Mouse (Mus musculus): Measurements from ENCODE around the gene Gm128. TPM values are rescaled to one million over a fixed set of nuclear protein-coding genes. Genes with fewer than 3 reads are reported as not detected.
A peak's percentile ranks its signal among the peaks of the same experiment; 100 is the strongest.

Gm128 gene
- polyA plus RNA-seq, 1 experiment from 2014 or later, result not detected

DNA sequence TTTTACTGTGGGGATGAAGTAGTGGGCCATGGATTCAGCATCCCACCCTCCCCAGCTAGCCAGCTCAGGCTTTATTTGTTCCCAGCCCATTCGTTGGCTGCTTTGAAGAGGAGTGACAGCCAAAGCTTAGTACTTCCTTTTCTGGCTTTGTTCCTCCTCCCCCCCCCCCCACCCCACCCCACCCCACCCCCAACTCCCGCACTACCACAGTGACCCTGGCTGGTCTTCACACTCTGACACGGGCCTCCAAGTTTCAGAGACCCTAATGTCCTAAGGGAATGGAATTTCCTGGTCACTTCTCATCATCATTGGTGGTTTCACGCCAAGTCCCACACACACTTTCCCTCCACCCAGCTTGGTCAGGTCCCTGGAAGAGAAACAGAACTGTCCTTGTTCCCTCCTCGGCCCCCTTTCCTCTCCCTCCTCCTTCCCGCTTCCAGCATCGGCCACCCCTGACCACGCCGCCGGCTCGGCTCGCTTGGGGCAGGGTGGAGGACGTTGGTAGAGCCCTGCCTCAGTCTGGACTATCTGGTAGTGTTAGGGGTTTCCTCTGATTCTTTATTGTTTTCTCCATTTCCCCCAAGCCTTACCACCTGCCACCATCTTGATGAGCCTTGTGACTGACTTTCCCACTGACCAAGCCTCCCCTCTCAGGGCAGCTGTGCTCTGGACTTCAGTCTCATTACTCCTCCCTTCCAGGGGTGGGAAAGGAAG, 11.5 kb downstream of the Gm128 start:
- H3K27ac ChIP-seq (ENCODE audit: low read depth, low read length), result peak overlapping the region; percentile 98
- H3K4me3 ChIP-seq (ENCODE audit: low read depth, low read length), result peak overlapping the region; percentile 89
- H3K9ac ChIP-seq (ENCODE audit: low read length), result peak overlapping the region; percentile 91
- WGBS, result 0% methylated on average over 12 of the region's 13 CpGs
- H3K36me3 ChIP-seq (ENCODE audit: control insufficient read depth, insufficient read depth, low read length), result peaks cover 43% of the 10 kb centered on the region
- no peaks in the 10 kb centered on the region for H3K27me3 ChIP-seq (replicated peaks; ENCODE audit: control insufficient read depth, insufficient read depth, low read length)
- ATAC-seq (peak; percentile 30), DNase-seq (ENCODE audit: low spot score) (peak; percentile 69)
- peaks cover 32% of the 10 kb centered on the region for H3K4me1 ChIP-seq (ENCODE audit: control insufficient read depth, insufficient read depth, low read length)
- H3K9me3 ChIP-seq (replicated peaks; ENCODE audit: control insufficient read depth, low read length), result no peaks in the 10 kb centered on the region
- H3K4me2 ChIP-seq (ENCODE audit: low read length), result peak overlapping the region; percentile 86

DNA sequence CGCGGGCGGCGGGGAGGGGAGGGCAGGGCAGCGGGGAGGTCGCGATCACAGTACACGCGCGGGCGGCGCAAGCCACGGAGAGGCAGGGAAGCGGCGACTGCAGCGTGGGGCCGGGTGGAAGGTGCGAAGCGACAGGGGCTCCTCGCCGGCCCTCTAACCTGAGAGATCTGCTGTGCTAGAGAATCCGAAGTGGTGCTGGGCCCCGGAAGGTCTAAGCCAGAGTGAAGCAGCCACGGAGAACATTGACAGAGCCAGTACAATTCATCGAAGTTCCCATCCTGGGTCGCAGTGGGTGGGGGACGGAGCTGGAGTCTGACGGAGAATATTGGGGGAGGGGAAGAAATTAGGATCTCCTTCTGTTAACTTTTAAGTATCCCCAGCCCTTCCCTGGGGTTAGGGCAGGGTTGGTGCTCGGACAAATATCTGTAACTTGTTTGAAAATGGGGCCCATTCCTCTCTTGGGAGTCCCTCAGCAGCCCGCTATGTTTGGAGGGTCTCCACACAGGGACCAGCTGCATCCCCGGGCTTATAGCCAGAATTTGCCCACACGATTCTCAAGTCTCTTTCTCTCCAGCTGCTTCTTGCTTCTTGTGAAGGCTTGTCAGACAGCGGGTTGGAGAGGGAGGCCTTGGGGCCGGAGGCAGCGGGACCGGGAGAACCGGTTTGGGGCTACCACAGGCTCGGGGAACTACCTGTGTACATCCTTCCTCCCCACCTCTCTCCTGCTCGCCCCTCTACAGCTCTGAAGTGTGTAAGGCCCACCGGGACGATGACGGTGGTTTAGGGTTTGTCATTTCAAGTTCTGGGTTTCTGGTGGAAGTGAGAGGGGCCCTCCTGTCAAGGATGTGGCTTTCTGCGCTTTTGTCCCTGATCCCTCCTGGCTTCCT, 12.3 kb downstream of the Gm128 start:
- peak overlapping the region; percentile 91 for H3K9ac ChIP-seq (ENCODE audit: low read length)
- no peaks in the 10 kb centered on the region for H3K9me3 ChIP-seq (replicated peaks; ENCODE audit: control insufficient read depth, low read length)
- H3K4me1 ChIP-seq (ENCODE audit: control insufficient read depth, insufficient read depth, low read length), result peaks cover 40% of the 10 kb centered on the region
- H3K27ac ChIP-seq (ENCODE audit: low read depth, low read length), result peak overlapping the region; percentile 98
- H3K27me3 ChIP-seq (replicated peaks; ENCODE audit: control insufficient read depth, insufficient read depth, low read length), result no peaks in the 10 kb centered on the region
- peaks cover 41% of the 10 kb centered on the region for H3K36me3 ChIP-seq (ENCODE audit: control insufficient read depth, insufficient read depth, low read length)
- under 1% methylated on average over 42 of the region's 43 CpGs for WGBS
- H3K4me2 ChIP-seq (ENCODE audit: low read length), result peak overlapping the region; percentile 86
- peak; percentile 16 for ATAC-seq
- DNase-seq (ENCODE audit: low spot score), result peak; percentile 89
- peak overlapping the region; percentile 89 for H3K4me3 ChIP-seq (ENCODE audit: low read depth, low read length)

DNA sequence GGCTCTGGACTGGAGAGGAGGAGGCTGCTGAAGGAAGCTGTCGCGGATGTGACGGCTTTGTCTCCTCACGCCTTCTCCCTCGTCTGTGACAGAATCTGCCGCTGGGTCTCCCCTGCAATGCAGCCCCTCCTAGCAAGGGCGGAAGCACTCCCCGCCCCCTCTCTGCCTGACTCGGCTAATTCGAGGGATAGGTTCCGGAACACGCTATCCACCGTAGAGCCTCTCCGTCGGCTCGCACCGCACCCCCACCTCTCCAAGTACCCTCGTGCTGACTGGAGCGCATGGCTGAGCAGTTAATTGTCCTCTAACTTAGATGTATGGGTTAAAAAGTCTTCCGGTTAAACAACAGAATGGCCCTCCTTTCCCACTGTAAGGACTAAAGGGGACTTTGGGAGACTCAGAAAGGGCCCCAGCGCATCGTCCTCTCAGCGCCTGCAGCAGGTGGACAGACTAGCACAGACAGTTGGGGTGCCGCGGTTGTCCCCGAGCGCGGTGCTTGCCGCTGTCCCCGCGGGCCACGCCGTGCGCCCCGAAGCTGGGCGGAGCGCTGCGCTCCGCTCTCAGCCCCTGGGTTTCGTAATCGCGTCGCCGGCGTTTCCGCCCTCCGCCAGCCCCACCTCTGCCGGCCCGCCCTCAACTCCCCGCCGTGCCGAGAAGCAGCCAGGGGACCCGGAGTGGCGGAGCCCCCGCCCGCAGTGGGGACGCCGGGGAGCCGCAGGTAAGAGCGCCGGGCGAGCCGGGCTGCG, 13.1 kb downstream of the Gm128 start, which contains the start of gene Cdc42se1:
TSS of gene Cdc42se1 (plus strand) at position 585 of the 746 bp plus-strand sequence.
- under 1% methylated on average over 64 of the region's 64 CpGs for WGBS
- H3K4me1 ChIP-seq (ENCODE audit: control insufficient read depth, insufficient read depth, low read length), result peaks cover 42% of the 10 kb centered on the region
- peak within 1 kb of the TSS; percentile 98 for H3K27ac ChIP-seq (ENCODE audit: low read depth, low read length)
- peak within 1 kb of the TSS; percentile 91 for H3K9ac ChIP-seq (ENCODE audit: low read length)
- peaks cover 41% of the 10 kb centered on the region for H3K36me3 ChIP-seq (ENCODE audit: control insufficient read depth, insufficient read depth, low read length)
- DNase-seq (ENCODE audit: low spot score) (peak; percentile 98), ATAC-seq (peak; percentile 92)
- H3K4me3 ChIP-seq (ENCODE audit: low read depth, low read length), result peak within 1 kb of the TSS; percentile 89
- no peaks in the 10 kb centered on the region for H3K27me3 ChIP-seq (replicated peaks; ENCODE audit: control insufficient read depth, insufficient read depth, low read length)
- no peaks in the 10 kb centered on the region for H3K9me3 ChIP-seq (replicated peaks; ENCODE audit: control insufficient read depth, low read length)
- H3K4me2 ChIP-seq (ENCODE audit: low read length), result peak within 1 kb of the TSS; percentile 86

DNA sequence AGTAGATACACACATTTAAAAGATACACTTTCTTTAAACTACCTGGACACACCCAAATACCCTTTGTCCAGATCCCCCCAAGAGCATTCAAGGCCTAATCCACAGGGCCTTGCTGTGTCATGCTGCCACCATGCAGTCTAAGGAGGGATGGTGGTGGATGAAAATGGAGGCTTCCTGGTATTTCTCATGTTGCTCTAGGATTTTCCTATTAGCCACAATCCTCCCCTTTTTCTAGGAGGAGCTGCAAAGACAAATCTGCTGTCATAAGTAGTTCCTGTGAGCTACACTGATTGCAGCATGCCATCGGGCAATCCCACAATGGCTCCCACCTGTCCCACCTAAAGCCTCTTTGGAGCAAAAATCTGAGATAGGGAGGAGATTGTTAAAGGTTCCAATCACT, 14.2 kb downstream of the Gm128 start:
- Histone ChIP-seq H3K4me3 (ENCODE audit: low read depth, low read length) (peak overlapping the region; percentile 89), H3K4me2 (ENCODE audit: low read length) (peak overlapping the region; percentile 86), H3K27ac (ENCODE audit: low read depth, low read length) (peak overlapping the region; percentile 98), H3K9ac (ENCODE audit: low read length) (peak overlapping the region; percentile 91), H3K4me1 (ENCODE audit: control insufficient read depth, insufficient read depth, low read length) (peaks cover 42% of the 10 kb centered on the region), H3K36me3 (ENCODE audit: control insufficient read depth, insufficient read depth, low read length) (peaks cover 36% of the 10 kb centered on the region), H3K27me3 (replicated peaks; ENCODE audit: control insufficient read depth, insufficient read depth, low read length) (no peaks in the 10 kb centered on the region), H3K9me3 (replicated peaks; ENCODE audit: control insufficient read depth, low read length) (no peaks in the 10 kb centered on the region)
- 5% methylated on average over 1 of the region's 1 CpGs for WGBS
- no peak for ATAC-seq
- DNase-seq (ENCODE audit: low spot score), result peak; percentile 46

DNA sequence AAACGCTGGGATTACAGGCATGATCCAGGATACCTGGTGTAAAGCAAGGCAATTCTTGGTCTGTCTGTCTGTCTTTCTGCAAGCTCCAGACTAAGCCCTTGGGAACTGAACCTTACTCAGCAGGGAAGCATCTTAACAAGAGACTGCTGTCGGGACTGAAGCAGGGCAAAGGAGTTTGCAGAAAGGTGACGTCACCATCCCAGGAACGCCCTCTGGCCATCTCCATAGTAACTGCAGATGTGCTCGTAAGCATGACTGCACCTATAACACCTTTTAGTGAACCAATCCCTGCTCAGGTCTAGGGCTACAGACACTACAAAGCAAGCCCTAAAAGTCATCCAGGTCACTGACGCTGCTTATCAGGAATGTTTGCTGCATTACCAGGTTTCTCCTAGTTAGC, 17.1 kb downstream of the Gm128 start:
- 8% methylated on average over 6 of the region's 6 CpGs for WGBS
- Histone ChIP-seq H3K4me2 (ENCODE audit: low read length) (peak overlapping the region; percentile 29), H3K9me3 (replicated peaks; ENCODE audit: control insufficient read depth, low read length) (no peaks in the 10 kb centered on the region), H3K27ac (ENCODE audit: low read depth, low read length) (no peak overlapping the region), H3K27me3 (replicated peaks; ENCODE audit: control insufficient read depth, insufficient read depth, low read length) (no peaks in the 10 kb centered on the region), H3K36me3 (ENCODE audit: control insufficient read depth, insufficient read depth, low read length) (peaks cover 53% of the 10 kb centered on the region), H3K4me3 (ENCODE audit: low read depth, low read length) (peak overlapping the region; percentile 3; the same call in 1 of the 2 replicates), H3K4me1 (ENCODE audit: control insufficient read depth, insufficient read depth, low read length) (peaks cover 24% of the 10 kb centered on the region), H3K9ac (ENCODE audit: low read length) (peak overlapping the region; percentile 25; the same call in 1 of the 2 replicates)
- ATAC-seq, result no peak
- peak; percentile 43 for DNase-seq (ENCODE audit: low spot score)

DNA sequence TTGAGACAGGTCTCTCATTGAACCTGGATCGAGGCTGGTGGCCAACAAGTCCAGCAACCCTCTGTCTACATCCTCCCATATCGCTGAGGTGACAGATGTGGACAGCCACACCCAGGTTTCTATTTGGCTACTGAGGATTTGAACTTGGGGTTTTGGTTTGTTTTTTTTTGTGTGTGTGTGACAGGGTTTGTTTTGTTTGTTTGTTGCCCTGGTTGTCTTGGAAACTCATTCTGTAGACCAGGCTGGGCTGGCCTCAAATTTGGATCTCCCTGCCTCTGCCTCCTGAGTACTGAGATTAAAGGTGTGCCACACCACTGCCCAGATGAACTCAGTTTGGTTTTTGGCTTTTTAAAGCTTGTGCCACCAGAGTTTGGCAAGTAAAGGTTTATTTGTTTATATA, 18.4 kb downstream of the Gm128 start:
- H3K36me3 ChIP-seq (ENCODE audit: control insufficient read depth, insufficient read depth, low read length), result peaks cover 63% of the 10 kb centered on the region
- H3K4me2 ChIP-seq (ENCODE audit: low read length), result no peak overlapping the region
- no peaks in the 10 kb centered on the region for H3K9me3 ChIP-seq (replicated peaks; ENCODE audit: control insufficient read depth, low read length)
- peaks cover 24% of the 10 kb centered on the region for H3K4me1 ChIP-seq (ENCODE audit: control insufficient read depth, insufficient read depth, low read length)
- DNase-seq (ENCODE audit: low spot score), result no peak
- 100% methylated on average over 2 of the region's 2 CpGs for WGBS
- ATAC-seq, result no peak
- H3K4me3 ChIP-seq (ENCODE audit: low read depth, low read length), result no peak overlapping the region
- no peaks in the 10 kb centered on the region for H3K27me3 ChIP-seq (replicated peaks; ENCODE audit: control insufficient read depth, insufficient read depth, low read length)
- H3K27ac ChIP-seq (ENCODE audit: low read depth, low read length), result no peak overlapping the region
- no peak overlapping the region for H3K9ac ChIP-seq (ENCODE audit: low read length)

DNA sequence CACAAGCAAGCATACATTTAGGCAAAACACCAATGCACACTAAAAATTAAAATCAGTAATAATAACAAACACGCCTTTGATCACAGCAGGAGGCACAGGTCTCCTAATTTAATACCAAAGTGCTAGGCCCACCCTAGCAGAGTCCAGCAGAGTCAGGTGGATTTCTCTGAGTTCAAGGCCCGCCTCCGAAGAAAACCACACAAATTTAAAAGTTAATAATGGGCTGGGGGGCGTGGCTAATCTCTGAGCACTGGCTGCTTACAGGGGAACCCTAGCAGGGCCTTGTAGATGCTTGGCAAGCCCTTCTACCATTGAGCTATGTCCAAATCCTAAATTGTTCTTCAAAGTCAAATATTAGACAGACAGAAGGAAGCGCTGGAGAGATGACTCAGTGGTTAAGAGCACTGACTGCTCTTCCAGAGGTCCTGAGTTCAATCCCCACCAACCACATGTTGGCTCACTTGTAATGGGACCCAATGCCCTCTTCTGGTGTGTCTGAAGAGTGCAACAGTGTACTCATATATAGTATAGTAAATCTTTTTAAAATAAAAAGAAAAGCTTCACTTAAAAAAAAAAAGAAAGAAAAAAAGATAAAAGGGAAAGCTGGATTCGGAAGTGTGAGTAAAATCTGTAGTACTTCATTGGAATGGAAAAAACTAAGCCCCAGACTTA, 22.8 kb downstream of the Gm128 start:
- peaks cover 5% of the 10 kb centered on the region; the same call in 1 of the 2 replicates for H3K4me1 ChIP-seq (ENCODE audit: control insufficient read depth, insufficient read depth, low read length)
- WGBS, result 78% methylated on average over 6 of the region's 6 CpGs
- peak overlapping the region; percentile 94; the same call in 1 of the 2 replicates for H3K27ac ChIP-seq (ENCODE audit: low read depth, low read length)
- no peaks in the 10 kb centered on the region for H3K27me3 ChIP-seq (replicated peaks; ENCODE audit: control insufficient read depth, insufficient read depth, low read length)
- no peak for ATAC-seq
- H3K36me3 ChIP-seq (ENCODE audit: control insufficient read depth, insufficient read depth, low read length), result peaks cover 54% of the 10 kb centered on the region
- no peak overlapping the region for H3K9ac ChIP-seq (ENCODE audit: low read length)
- DNase-seq (ENCODE audit: low spot score), result no peak
- peak overlapping the region; percentile 41 for H3K4me2 ChIP-seq (ENCODE audit: low read length)
- H3K9me3 ChIP-seq (replicated peaks; ENCODE audit: control insufficient read depth, low read length), result no peaks in the 10 kb centered on the region
- H3K4me3 ChIP-seq (ENCODE audit: low read depth, low read length), result peak overlapping the region; percentile 71; the same call in 1 of the 2 replicates
